ENCODE assay signal across 17 mouse cellular contexts in genomic region chr17:5407030-5407429, GRCm38 (mm10). TPM values are rescaled to one million over a fixed set of nuclear protein-coding genes. Genes with fewer than 3 reads are reported as not detected.
DNase-seq lines count a peak whose midpoint lies in the region; ATAC-seq and TF ChIP-seq lines count a peak whose summit lies in the region.
"Had no signal": no experiment of that assay in that cellular context is flagged by ENCODE, and none has a peak within 500 bp of the region (broad histone marks: within the 10 kb centered on the region; RNA-seq: fewer than 3 reads in every experiment).

No protein-coding gene starts in this region.

- no peak for TF ChIP-seq EP300 in liver, postnatal 0 days (IDR thresholded peaks at IDR 0.05; ENCODE audit: low read depth)

- H3K27me3 ChIP-seq in hindbrain, embryonic 14.5 days (ENCODE audit: control insufficient read depth, insufficient read depth, low read length) = no peaks in the 10 kb centered on the region
- peaks cover 38% of the 10 kb centered on the region for H3K27me3 ChIP-seq in hindbrain, embryonic 10.5 days (ENCODE audit: insufficient read depth, poor library complexity, severe bottlenecking)
- H3K27me3 ChIP-seq in lung, embryonic 15.5 days = peaks cover 27% of the 10 kb centered on the region
- no peaks in the 10 kb centered on the region for H3K27me3 ChIP-seq in liver, postnatal 0 days (ENCODE audit: insufficient read depth, low read length)
- H3K27me3 ChIP-seq: neural tube, embryonic 15.5 days had no signal

- peaks cover 10% of the 10 kb centered on the region; the same call in 1 of the 2 replicates for H3K36me3 ChIP-seq in hindbrain, embryonic 14.5 days (replicated peaks; ENCODE audit: control insufficient read depth, insufficient read depth)
- peaks cover 23% of the 10 kb centered on the region for H3K36me3 ChIP-seq in hindbrain, embryonic 10.5 days
- H3K36me3 ChIP-seq in lung, embryonic 15.5 days = peaks cover 7% of the 10 kb centered on the region
- H3K36me3 ChIP-seq in liver, postnatal 0 days (replicated peaks; ENCODE audit: insufficient read depth, low read length) = no peaks in the 10 kb centered on the region

- no peak overlapping the region for H3K4me3 ChIP-seq in hindbrain, embryonic 14.5 days (replicated peaks; ENCODE audit: low read length)
- H3K4me3 ChIP-seq in hindbrain, embryonic 10.5 days = no peak overlapping the region
- H3K4me3 ChIP-seq in lung, embryonic 15.5 days = no peak overlapping the region
- H3K4me3 ChIP-seq in liver, postnatal 0 days (ENCODE audit: low read depth, low read length) = no peak overlapping the region
- H3K4me3 ChIP-seq: heart, embryonic 15.5 days; left cerebral cortex, adult 2 months; neural tube, embryonic 15.5 days had no signal

- peak; percentile 30 for DNase-seq in hindbrain, embryonic 14.5 days (ENCODE audit: low spot score)
- no peak for DNase-seq in hindbrain, embryonic 10.5 days (ENCODE audit: low spot score)
- no peak for DNase-seq in lung, postnatal 14 days
- DNase-seq in liver, postnatal 0 days = no peak
- no peak for DNase-seq in right cerebral cortex, postnatal 25 days
- DNase-seq: cerebellum, adult 11-12 months; cerebellum, postnatal 25 days; right cerebral cortex, postnatal 4 days had no signal

- peaks cover 3% of the 10 kb centered on the region; the same call in 1 of the 2 replicates for H3K4me1 ChIP-seq in hindbrain, embryonic 14.5 days (replicated peaks; ENCODE audit: control insufficient read depth, insufficient read depth, low read length)
- H3K4me1 ChIP-seq in hindbrain, embryonic 10.5 days (replicated peaks) = peaks cover 20% of the 10 kb centered on the region
- H3K4me1 ChIP-seq in lung, embryonic 15.5 days = peaks cover 12% of the 10 kb centered on the region
- H3K4me1 ChIP-seq in liver, postnatal 0 days (ENCODE audit: insufficient read depth) = peaks cover 13% of the 10 kb centered on the region

- H3K9ac ChIP-seq in hindbrain, embryonic 14.5 days = no peak overlapping the region
- no peak overlapping the region for H3K9ac ChIP-seq in lung, embryonic 15.5 days
- no peak overlapping the region for H3K9ac ChIP-seq in liver, postnatal 0 days (replicated peaks)
- H3K9ac ChIP-seq: heart, embryonic 15.5 days; neural tube, embryonic 15.5 days had no signal

- no peak overlapping the region for H3K4me2 ChIP-seq in hindbrain, embryonic 14.5 days (replicated peaks)
- H3K4me2 ChIP-seq in lung, embryonic 15.5 days = peak overlapping the region; percentile 10; the same call in 1 of the 2 replicates
- peak overlapping the region; percentile 27; the same call in 1 of the 2 replicates for H3K4me2 ChIP-seq in liver, postnatal 0 days (ENCODE audit: low read depth, low read length)
- H3K4me2 ChIP-seq: neural tube, embryonic 15.5 days had no signal

- H3K27ac ChIP-seq in hindbrain, embryonic 14.5 days = no peak overlapping the region
- H3K27ac ChIP-seq in hindbrain, embryonic 10.5 days = no peak overlapping the region
- no peak overlapping the region for H3K27ac ChIP-seq in lung, embryonic 15.5 days
- 0 out of 2 replicates have a peak overlapping the region, but pooled peaks have one; percentile 25 for H3K27ac ChIP-seq in liver, postnatal 0 days (ENCODE audit: low read depth)
- H3K27ac ChIP-seq: heart, embryonic 15.5 days; left cerebral cortex, adult 2 months; neural tube, embryonic 15.5 days had no signal

- WGBS in hindbrain, embryonic 14.5 days = 54% methylated on average over 6 of the region's 6 CpGs
- 87% methylated on average over 6 of the region's 6 CpGs for WGBS in hindbrain, embryonic 10.5 days
- 43% methylated on average over 6 of the region's 6 CpGs for WGBS in lung, embryonic 15.5 days
- 44% methylated on average over 6 of the region's 6 CpGs for WGBS in liver, postnatal 0 days (ENCODE audit: insufficient replicate concordance)

- no peak for ATAC-seq in hindbrain, embryonic 14.5 days (ENCODE audit: low FRiP score)
- no peak for ATAC-seq in lung, embryonic 15.5 days (ENCODE audit: borderline replicate concordance, extremely low read depth, low FRiP score, low TSS enrichment)
- peak; percentile 31 for ATAC-seq in inflammation-experienced regulatory T-cells, adult 6 months
- ATAC-seq in liver, postnatal 0 days = no peak
- ATAC-seq: forebrain, embryonic 14.5 days had no signal

- no peak for TF ChIP-seq CTCF in liver, postnatal 0 days (IDR thresholded peaks at IDR 0.05; ENCODE audit: low read depth)

- H3K9me3 ChIP-seq in hindbrain, embryonic 14.5 days (ENCODE audit: control insufficient read depth, low read length) = no peaks in the 10 kb centered on the region
- H3K9me3 ChIP-seq in hindbrain, embryonic 10.5 days = no peaks in the 10 kb centered on the region
- H3K9me3 ChIP-seq in lung, embryonic 15.5 days = no peaks in the 10 kb centered on the region
- no peaks in the 10 kb centered on the region for H3K9me3 ChIP-seq in liver, postnatal 0 days (ENCODE audit: low read length)
- H3K9me3 ChIP-seq: heart, embryonic 15.5 days; neural tube, embryonic 15.5 days had no signal

RNA-seq across cellular contexts. Expression of gene Ldhal6b, which starts 11.5 kb away (rescaled TPM):
- 0.20 TPM in 1 of 2 replicates, not detected in the other for polyA plus RNA-seq in hindbrain, embryonic 14.5 days (2014; fragmentation: Nextera tagmentation; extraction: Ambion mirVana)
- 0.14 TPM in 1 of 2 replicates, not detected in the other for polyA plus RNA-seq in hindbrain, embryonic 10.5 days (2016; fragmentation: Nextera tagmentation; extraction: Ambion mirVana)
- polyA plus RNA-seq in lung, embryonic 15.5 days (2015; fragmentation: Nextera tagmentation; extraction: Ambion mirVana) = not detected in 2 replicates
- not detected for polyA plus RNA-seq in inflammation-experienced regulatory T-cells, adult 6 months (2017; shearing (Covaris generic))
- polyA plus RNA-seq in liver, postnatal 0 days (2015; fragmentation: Nextera tagmentation; extraction: Ambion mirVana) = not detected in 2 replicates
- polyA plus RNA-seq: forebrain, embryonic 14.5 days; heart, embryonic 15.5 days; kidney, embryonic 14.5 days; limb, embryonic 11.5 days; lung, embryonic 16.5 days; neural tube, embryonic 15.5 days had no signal

RNA-seq across cellular contexts. Expression of gene Tmem242, which starts 33.0 kb away (rescaled TPM):
- 105 and 111 TPM in 2 replicates for polyA plus RNA-seq in hindbrain, embryonic 14.5 days (2014; fragmentation: Nextera tagmentation; extraction: Ambion mirVana)
- 131 and 143 TPM in 2 replicates for polyA plus RNA-seq in hindbrain, embryonic 10.5 days (2016; fragmentation: Nextera tagmentation; extraction: Ambion mirVana)
- polyA plus RNA-seq in lung, embryonic 15.5 days (2015; fragmentation: Nextera tagmentation; extraction: Ambion mirVana) = 118 and 127 TPM in 2 replicates
- polyA plus RNA-seq in inflammation-experienced regulatory T-cells, adult 6 months (2017; shearing (Covaris generic)) = 10 to 100 TPM; 73.0 to 74.1 (median 73.9) TPM
- polyA plus RNA-seq in liver, postnatal 0 days (2015; fragmentation: Nextera tagmentation; extraction: Ambion mirVana) = 45.5 and 45.6 TPM in 2 replicates
